Comparison of ENCODE assay signal across 8 mouse cellular contexts in genomic region chr5:75575567-75576515, GRCm38 (mm10). TPM values are rescaled to one million over a fixed set of nuclear protein-coding genes. Genes with fewer than 3 reads are reported as not detected.
DNase-seq lines count a peak whose midpoint lies in the region; ATAC-seq and TF ChIP-seq lines count a peak whose summit lies in the region.

No protein-coding gene starts in this region.

- peak; percentile 84 for ATAC-seq in forebrain, embryonic 15.5 days (replicated peaks)
- ATAC-seq in hematopoietic stem cell, adult 5-6 weeks (replicated peaks in 1 of 2; ENCODE audit: insufficient read depth in 1 of 2, low FRiP score in 2 of 2, low TSS enrichment in 1 of 2, low read depth in 1 of 2, poor library complexity in 2 of 2, severe bottlenecking in 2 of 2) = peak; percentile 61 to 70
- peak; percentile 64 for ATAC-seq in lung, postnatal 0 days

- peak overlapping the region; percentile 70 to 85 for H3K4me3 ChIP-seq in ES-E14 (ENCODE audit: insufficient read depth in 1 of 2, low read depth in 1 of 2, low read length in 2 of 2, poor library complexity in 1 of 2, severe bottlenecking in 1 of 2)
- H3K4me3 ChIP-seq in forebrain, embryonic 15.5 days = peak overlapping the region; percentile 71
- H3K4me3 ChIP-seq in lung, postnatal 0 days (ENCODE audit: low read depth, low read length) = peak overlapping the region; percentile 58

- DNase-seq in ES-E14 (ENCODE audit: low read depth, low spot score) = peak; percentile 33
- DNase-seq in brain, adult 2 months (ENCODE audit: low read depth, low spot score) = peak; percentile 59
- DNase-seq in layer of hippocampus, postnatal 14 days (ENCODE audit: low spot score in 2 of 2) = peak; percentile 53 to 55
- peak; percentile 67 for DNase-seq in lung, postnatal 0 days (ENCODE audit: low spot score)
- peak; percentile 84 for DNase-seq in retina, embryonic 14.5 days (ENCODE audit: low spot score)
- DNase-seq in MN1 (ENCODE audit: low spot score) = no peak

- peak overlapping the region; percentile 64 for H3K9ac ChIP-seq in ES-E14 (ENCODE audit: insufficient read depth, low read depth, low read length, poor library complexity, severe bottlenecking)
- peak overlapping the region; percentile 71 for H3K9ac ChIP-seq in forebrain, embryonic 15.5 days (replicated peaks)
- peak overlapping the region; percentile 32; the same call in 1 of the 2 replicates for H3K9ac ChIP-seq in lung, postnatal 0 days (replicated peaks; ENCODE audit: low read depth)

- H3K9me3 ChIP-seq in ES-E14 (ENCODE audit: control insufficient read depth, insufficient read depth, low read depth, low read length) = no peaks in the 10 kb centered on the region
- H3K9me3 ChIP-seq in forebrain, embryonic 15.5 days = no peaks in the 10 kb centered on the region
- no peaks in the 10 kb centered on the region for H3K9me3 ChIP-seq in lung, postnatal 0 days (ENCODE audit: low read length)

- no peaks in the 10 kb centered on the region for H3K27me3 ChIP-seq in forebrain, embryonic 15.5 days
- peaks cover 26% of the 10 kb centered on the region; the same call in 1 of the 2 replicates for H3K27me3 ChIP-seq in lung, postnatal 0 days (replicated peaks; ENCODE audit: insufficient read depth, low read length)

- H3K27ac ChIP-seq in ES-E14 (ENCODE audit: insufficient read depth, low read depth, low read length, poor library complexity, severe bottlenecking) = peak overlapping the region; percentile 18
- H3K27ac ChIP-seq in forebrain, embryonic 15.5 days (replicated peaks) = peak overlapping the region; percentile 71
- H3K27ac ChIP-seq in lung, postnatal 0 days (ENCODE audit: low read length) = 0 out of 2 replicates have a peak overlapping the region, but pooled peaks have one; percentile 47

- H3K36me3 ChIP-seq in ES-E14 (ENCODE audit: control insufficient read depth, insufficient read depth, low read length, poor library complexity, severe bottlenecking) = no peaks in the 10 kb centered on the region
- H3K36me3 ChIP-seq in forebrain, embryonic 15.5 days = no peaks in the 10 kb centered on the region
- no peaks in the 10 kb centered on the region for H3K36me3 ChIP-seq in lung, postnatal 0 days (ENCODE audit: insufficient read depth, low read length)

- TF ChIP-seq CTCF in lung, postnatal 0 days (IDR thresholded peaks at IDR 0.05) = peak; percentile 62

- in situ Hi-C loops in ES-E14 (cut with MboI; ENCODE audit: low sequenced_read_pairs in 2 of 2, unreplicated experiment in 2 of 2) = no loop called here

- peaks cover 0 to 4% of the 10 kb centered on the region in 2 experiments; a peak in 1 of 4 replicates for H3K4me1 ChIP-seq in ES-E14 (ENCODE audit: control insufficient read depth in 2 of 2, insufficient read depth in 2 of 2, low read length in 2 of 2, poor library complexity in 1 of 2)
- H3K4me1 ChIP-seq in forebrain, embryonic 15.5 days = peaks cover 20% of the 10 kb centered on the region
- peaks cover 6% of the 10 kb centered on the region; the same call in 1 of the 2 replicates for H3K4me1 ChIP-seq in lung, postnatal 0 days (ENCODE audit: insufficient read depth, low read depth, low read length)

- TF ChIP-seq EP300 in lung, postnatal 0 days (IDR thresholded peaks at IDR 0.05) = no peak

- under 1% methylated on average over 53 of the region's 53 CpGs for WGBS in forebrain, embryonic 15.5 days
- WGBS in lung, postnatal 0 days = under 1% methylated on average over 49 of the region's 53 CpGs

- peak overlapping the region; percentile 97 for H3K4me2 ChIP-seq in forebrain, embryonic 15.5 days (replicated peaks)
- H3K4me2 ChIP-seq in lung, postnatal 0 days (replicated peaks; ENCODE audit: low read depth, low read length) = peak overlapping the region; percentile 89

TF ChIP-seq in ES-E14, 5 proteins besides CTCF, POLR2A, EP300 and RAD21:
- TF ChIP-seq CHD2 (IDR thresholded peaks at IDR 0.05; ENCODE audit: low read depth, low read length) = no peak
- 0 out of 2 replicates have a peak, but pooled peaks have one; percentile 20 for TF ChIP-seq HCFC1 (IDR thresholded peaks at IDR 0.05; ENCODE audit: borderline replicate concordance, insufficient read depth, low read length)
- no peak for TF ChIP-seq ZC3H11A (IDR thresholded peaks at IDR 0.05; ENCODE audit: borderline replicate concordance, low read depth, low read length)
- TF ChIP-seq ZNF384 (IDR thresholded peaks at IDR 0.05; ENCODE audit: low read depth, low read length) = peak; percentile 88

RNA-seq across cellular contexts. Expression of gene Kit, which starts 1.1 kb away (rescaled TPM):
- 37.3 and 66.4 TPM in 2 replicates for total RNA-seq in ES-E14 (2012; rRNA removed)
- polyA plus RNA-seq in forebrain, embryonic 15.5 days (2015; fragmentation: Nextera tagmentation; extraction: Ambion mirVana) = 31.8 and 35.4 TPM in 2 replicates
- total RNA-seq in hematopoietic stem cell, adult 5-6 weeks (2017) = 247 and 253 TPM in 2 replicates
- total RNA-seq in layer of hippocampus, postnatal 14 days (2021) = 10 to 100 TPM; 75.9 to 81.3 TPM
- polyA plus RNA-seq in lung, postnatal 0 days (2015; fragmentation: Nextera tagmentation; extraction: Ambion mirVana) = 30.0 and 36.9 TPM in 2 replicates

Comparison
In these comparisons a context has a peak if more than half of its experiments do, and no peak if none do; other contexts are left out.
1. H3K27ac ChIP-seq: peak in every context shown above with its lines; median percentile 71 in forebrain, embryonic 15.5 days; 47 in lung, postnatal 0 days; 18 in ES-E14.